Mouse (Mus musculus) 3T3-L1 (cell line): ENCODE results near the gene Zfp541.

Source experiments
- DNase-seq: peaks from one replicate; pipeline ENCODE4 v3.0.0-alpha.2; 2015; ENCODE audit warnings: low read depth, low spot score

Gene Zfp541

GRCm38 (mm10) chr7:16061219-16062098 lies at the start of gene Zfp541:
Gene Zfp541, plus strand, starts transcription at chr7:16061814.
- DNase-seq, result no peak

GRCm38 (mm10) chr7:16012576-16013263 lies 48.9 kb upstream of the Zfp541 start:
- peak; percentile 50 for DNase-seq

- peak; percentile 65 for DNase-seq
These were observed 47.8 kb upstream of the Zfp541 start for GRCm38 (mm10) chr7:16013722-16014275.

DNA sequence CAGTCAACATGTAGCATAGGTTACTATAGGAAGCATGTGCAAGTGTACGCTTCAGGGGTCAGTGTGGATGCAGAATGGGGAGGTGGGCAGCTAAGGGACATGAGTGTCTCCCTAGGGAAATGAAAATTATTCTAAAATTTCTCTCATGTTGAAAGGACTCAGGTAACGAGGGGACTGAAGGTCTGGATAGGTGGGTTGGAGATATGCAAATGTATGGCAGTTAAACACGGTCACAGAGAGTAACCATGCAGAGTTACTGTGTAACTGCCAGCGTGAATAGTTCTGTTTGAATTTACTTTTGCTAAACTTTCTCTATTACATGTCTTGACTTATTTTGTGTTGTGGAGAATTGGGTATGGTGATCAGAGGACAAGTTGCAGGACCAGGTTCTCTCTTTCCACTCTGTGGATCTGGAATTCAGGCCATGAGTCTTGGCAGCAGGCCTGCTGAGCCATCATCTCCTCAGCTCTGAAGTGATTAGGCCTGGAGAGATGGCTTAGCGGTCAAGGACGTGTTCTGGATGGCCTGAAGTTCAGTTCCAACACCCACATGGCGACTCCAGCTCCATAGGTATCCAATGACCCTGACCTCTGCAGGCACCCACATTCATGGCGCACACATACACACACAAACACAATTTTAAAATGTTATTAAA lies 47.0 kb upstream of the Zfp541 start:
- peak; percentile 18 for DNase-seq

DNA sequence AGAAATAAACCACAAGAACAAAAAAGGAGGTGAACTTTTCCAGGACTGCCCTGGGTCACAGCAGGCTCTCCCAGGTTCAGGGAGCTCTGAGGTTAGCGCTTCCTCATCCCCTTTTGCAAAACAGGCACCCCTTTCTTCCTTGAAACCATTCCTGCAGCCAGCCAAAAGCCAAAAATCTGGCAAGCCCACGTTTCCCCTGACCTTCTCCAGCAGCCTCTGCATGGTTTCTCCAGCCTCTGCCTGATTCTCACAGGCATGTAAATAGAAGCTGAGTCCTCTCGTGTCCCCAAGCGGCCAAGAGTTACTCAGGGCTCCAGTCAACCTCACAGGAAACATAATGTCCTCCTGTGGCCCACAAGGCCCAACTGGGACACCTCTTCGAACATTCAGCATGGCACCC lies 46.2 kb upstream of the Zfp541 start:
- DNase-seq, result no peak

DNA sequence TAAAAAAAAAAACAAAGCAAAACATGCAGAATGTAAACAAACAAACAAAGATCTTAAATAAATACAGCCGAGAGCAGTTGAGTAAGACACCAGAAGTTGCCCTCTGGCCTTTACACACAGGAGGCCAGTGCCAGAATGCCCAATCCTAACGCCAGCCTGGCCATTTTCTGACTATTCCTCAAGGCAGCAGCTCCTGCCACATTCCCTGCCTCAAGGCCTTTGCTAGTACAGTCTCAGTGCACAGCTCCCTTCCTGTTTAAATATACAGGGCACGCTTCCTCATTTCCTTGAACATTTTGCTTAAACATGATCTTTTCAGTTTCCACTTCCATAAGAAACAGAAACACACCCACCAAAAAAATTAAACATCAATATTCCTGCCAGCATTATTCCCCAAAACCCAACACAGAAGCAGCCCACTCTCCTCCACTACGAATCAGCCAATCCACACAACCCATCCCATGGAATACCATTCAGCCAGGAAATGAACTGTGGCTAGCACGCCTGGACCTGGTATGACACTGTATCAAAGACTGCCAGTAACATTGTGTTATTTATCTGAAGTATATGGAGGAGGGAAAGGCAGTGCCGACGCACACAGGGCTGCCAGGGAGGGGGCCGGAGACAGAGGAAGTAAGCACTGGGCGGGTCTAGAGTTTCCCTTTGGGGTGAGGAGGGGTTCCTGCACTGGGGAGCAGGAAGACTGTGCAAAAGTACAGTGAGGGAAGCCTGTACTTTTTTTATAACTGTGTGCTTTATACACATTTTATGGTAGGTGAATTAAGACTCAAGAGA lies 43.4 kb upstream of the Zfp541 start:
- DNase-seq, result no peak

GRCm38 (mm10) chr7:16019256-16020094 lies 42.1 kb upstream of the Zfp541 start:
- DNase-seq, result no peak

GRCm38 (mm10) chr7:16024603-16025222 lies 36.9 kb upstream of the Zfp541 start:
- no peak for DNase-seq

DNA sequence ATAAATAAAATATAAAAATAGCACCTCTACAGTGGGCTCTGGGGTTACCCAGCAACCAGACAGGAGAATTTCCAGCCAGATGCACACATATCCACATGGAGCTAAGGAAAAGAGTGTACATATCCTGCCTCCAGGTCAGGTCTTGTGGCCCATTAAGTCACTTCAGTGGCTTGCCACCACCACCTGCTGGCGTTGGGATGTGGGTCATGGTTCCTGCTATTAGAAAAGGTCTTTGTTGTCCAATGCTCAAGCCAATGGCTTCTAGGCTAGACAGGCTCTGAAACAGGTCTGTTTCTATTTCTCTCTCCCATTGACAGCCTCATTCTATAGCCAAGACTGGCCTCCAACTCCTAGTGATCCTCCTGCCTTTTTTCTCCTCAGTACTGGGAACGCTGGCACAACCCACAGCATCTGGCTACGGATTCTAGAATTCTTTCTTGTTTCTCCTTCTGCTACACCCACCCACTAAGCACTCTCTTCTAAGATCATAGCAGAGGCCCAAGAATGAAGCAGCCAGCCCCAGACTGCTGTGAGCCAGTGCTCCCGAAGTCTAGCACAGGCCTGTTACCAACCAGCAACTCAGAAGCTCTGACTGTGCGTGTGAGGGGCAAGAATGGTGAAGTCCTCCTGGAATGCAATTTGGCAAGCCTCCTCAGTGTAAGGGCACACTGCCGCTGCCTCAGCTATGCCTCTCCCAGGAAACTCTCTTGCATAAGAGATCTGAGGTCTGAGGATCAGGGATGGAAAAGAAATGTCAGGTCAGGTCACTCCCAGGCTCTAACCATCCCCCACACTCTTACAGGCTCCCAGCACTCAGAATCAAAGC lies 33.3 kb upstream of the Zfp541 start:
- peak; percentile 80 for DNase-seq

- no peak for DNase-seq
These were observed 30.5 kb upstream of the Zfp541 start for GRCm38 (mm10) chr7:16031072-16031471.

GRCm38 (mm10) chr7:16033059-16033458 lies 28.6 kb upstream of the Zfp541 start:
- DNase-seq, result no peak

DNA sequence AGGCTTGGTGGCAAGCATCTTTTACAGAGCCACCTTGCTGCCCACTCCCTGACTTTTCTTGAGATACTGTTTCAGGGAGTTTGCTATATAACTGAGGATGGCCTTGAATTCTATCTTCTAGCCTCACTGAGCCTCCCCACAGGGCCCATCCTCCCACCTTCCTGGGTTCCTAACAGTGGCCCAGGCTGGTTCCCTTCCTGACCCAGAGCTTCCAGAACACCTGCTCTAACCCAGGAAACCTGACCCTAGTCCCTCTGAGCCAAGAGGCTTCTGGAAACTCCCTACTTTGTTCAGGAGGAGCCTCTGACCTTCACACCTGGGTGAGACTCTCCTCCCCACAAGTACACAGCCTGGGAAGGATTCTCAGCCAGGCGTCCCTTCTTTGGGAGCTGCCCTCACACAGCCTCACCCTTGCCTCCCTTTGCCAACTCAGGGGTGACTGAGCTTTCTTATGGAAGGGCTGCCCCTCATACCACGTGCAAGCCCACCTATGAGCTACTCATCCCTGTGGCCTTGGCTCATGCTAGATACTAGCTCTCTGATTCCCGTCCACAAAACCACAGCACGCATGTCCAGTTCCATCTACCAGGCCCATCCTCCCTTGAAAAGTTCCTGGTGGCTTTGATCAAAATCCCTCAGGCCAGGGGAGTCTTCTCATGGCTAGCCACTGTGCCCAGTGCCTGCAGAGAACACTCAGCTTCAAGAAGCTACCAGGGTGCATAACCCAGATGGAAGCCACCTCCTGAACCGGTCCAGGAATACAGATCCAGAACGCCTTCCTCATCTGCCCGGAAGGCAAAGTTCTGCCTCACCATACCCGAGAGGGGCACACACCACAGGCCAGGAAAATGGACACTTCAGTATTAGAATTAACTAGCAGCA lies 27.8 kb upstream of the Zfp541 start:
- DNase-seq, result no peak

- no peak for DNase-seq
These were observed 24.6 kb upstream of the Zfp541 start for GRCm38 (mm10) chr7:16036972-16037371.

DNA sequence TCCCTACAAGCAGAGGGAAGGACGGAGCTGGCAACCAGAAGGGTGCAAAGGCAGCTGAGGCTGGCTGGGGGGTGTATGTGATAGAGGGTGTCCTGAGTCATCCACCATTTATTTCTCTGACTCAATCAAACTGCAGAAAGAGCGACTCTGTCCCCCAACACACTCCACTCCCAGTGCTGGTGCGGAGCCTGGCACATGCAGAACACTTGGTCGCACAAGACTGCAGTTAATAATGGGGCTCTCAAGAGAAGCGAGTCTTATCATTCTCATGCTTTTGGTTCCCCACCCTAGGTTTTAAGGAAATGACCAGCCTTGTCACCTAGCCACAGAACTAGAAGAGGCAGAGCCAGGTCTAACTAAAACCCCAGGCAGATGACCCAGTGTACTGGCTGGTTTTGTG lies 22.3 kb upstream of the Zfp541 start:
- no peak for DNase-seq

GRCm38 (mm10) chr7:16041208-16041607 lies 20.4 kb upstream of the Zfp541 start:
- no peak for DNase-seq

GRCm38 (mm10) chr7:16042850-16043775 lies 18.5 kb upstream of the Zfp541 start:
- peak; percentile 43 for DNase-seq
